Mouse (Mus musculus): ENCODE results near the gene Mettl25. TPM values are rescaled to one million over a fixed set of nuclear protein-coding genes. Genes with fewer than 3 reads are reported as not detected.
A peak's percentile ranks its signal among the peaks of the same experiment; 100 is the strongest.

Gene Mettl25
- polyA plus RNA-seq, 1 experiment = 5.4 TPM

- no peak overlapping the region for H3K27ac ChIP-seq (ENCODE audit: insufficient read depth, low read length)
- H3K4me3 ChIP-seq (ENCODE audit: insufficient read depth, low read length) = no peak overlapping the region
- TF ChIP-seq POLR2A (IDR thresholded peaks at IDR 0.05; ENCODE audit: low read depth, low read length) (no peak), CTCF (IDR thresholded peaks at IDR 0.05; ENCODE audit: borderline replicate concordance, insufficient read depth, low read length) (no peak)
- no peaks in the 10 kb centered on the region for H3K4me1 ChIP-seq (ENCODE audit: control insufficient read depth, insufficient read depth, low read length)
Observed at GRCm38 (mm10) chr10:105801147-105801546, 40.0 kb downstream of the Mettl25 start.

DNA sequence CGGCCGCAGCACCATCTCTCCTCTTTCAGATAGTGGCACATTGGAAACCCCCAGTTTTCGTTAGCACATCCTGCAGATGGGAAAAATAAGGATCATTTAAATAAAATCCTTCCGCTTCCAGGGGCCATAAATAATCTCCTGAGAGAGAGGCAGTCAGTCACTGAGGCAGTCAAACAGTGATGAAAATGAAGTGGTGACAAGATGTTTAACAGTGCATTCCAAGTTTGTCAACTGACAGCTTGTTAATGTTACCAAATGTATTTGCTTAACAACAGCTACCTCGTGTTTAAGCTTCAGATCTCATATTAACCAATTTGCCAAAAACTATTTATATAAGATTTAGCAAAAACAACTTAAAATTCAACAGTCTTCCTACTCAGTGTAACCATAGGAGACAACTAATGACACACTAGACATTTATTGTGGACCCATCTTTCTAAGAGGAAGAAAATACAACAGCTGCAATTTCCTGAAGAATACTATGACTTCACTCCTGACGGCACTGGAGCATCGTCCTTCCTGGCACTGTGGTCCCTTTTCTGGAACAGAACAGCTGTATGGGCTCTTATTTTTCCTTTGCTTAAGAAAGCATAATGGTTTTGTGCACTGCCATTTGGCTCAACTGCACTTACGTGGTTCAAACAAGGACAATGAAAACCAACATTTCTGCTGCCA is 43.8 kb downstream of the Mettl25 start:
- H3K27ac ChIP-seq (ENCODE audit: insufficient read depth, low read length) = no peak overlapping the region
- H3K4me3 ChIP-seq (ENCODE audit: insufficient read depth, low read length) = no peak overlapping the region
- H3K4me1 ChIP-seq (ENCODE audit: control insufficient read depth, insufficient read depth, low read length) = no peaks in the 10 kb centered on the region
- no peak for TF ChIP-seq POLR2A (IDR thresholded peaks at IDR 0.05; ENCODE audit: low read depth, low read length)
- TF ChIP-seq CTCF (IDR thresholded peaks at IDR 0.05; ENCODE audit: borderline replicate concordance, insufficient read depth, low read length) = no peak

DNA sequence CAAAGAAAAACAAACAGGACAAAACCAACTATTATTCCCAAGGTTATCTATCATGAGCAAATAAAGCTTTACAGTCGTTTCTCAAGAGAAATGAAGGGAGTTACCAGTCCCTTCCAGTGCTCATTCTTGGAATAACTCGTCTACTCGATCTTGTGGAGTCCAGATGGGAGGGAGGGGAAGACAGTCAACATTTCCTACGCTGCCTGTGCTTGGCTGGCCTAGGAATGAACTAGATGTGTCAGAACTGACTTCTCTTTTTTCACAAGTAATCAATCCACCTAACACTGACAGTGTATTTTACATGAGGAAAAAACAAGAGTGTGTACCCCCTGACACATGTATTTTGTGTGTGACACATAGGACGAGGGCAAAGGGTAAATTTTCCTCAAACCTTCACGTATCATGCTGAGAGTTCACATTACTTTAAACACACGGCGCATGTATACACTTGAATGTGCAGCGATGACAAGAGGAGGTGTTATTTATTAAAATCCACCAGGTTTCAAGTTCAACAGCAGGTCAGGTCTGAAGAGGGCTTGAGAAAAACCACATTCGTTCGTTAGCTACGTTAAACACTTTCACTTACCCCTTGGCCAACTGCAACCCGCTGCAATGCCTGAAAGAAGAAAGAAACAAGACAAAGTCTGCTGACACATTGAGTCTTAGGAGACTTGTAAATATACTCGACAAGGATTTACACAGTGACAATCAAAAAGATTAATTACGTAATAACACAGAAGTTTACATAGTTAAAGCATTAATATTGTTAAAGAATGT is 47.2 kb downstream of the Mettl25 start:
- H3K4me3 ChIP-seq (ENCODE audit: insufficient read depth, low read length) = no peak overlapping the region
- H3K27ac ChIP-seq (ENCODE audit: insufficient read depth, low read length) = no peak overlapping the region
- H3K4me1 ChIP-seq (ENCODE audit: control insufficient read depth, insufficient read depth, low read length) = no peaks in the 10 kb centered on the region
- TF ChIP-seq POLR2A (IDR thresholded peaks at IDR 0.05; ENCODE audit: low read depth, low read length) (no peak), CTCF (IDR thresholded peaks at IDR 0.05; ENCODE audit: borderline replicate concordance, insufficient read depth, low read length) (no peak)

DNA sequence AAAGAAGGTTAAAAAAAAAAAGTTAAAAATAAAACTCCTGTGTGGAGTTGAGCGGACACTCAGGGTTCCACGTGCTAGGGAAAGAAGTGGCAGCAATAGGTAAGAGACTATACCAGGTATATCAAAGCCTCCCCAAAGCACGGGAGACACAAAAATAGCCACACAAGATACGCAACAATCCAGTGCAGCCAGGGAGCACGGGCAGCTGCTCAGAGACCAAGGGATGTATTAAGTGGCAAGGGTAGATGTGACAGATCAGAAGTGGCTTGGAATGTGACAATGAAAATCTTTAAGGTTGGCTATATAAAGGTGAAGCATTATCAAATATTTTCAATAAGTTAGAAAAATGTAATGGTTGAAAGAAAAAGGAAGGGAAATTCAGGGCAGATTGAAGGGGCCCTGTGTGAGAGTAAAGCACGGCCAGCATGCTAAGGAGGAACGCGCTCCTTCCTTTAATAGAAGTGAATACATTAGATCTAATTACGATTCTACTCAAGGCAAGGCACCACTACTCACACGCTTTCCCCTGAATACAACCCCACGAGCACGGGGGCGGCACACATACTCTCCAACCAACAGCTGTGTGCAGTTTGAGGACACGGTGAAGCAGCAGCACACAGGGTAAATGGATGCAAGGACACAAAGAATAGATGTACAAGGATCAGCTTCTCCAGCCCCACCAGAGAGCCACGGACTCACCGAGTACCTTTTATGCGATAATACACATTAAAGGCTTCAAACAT is 52.3 kb downstream of the Mettl25 start:
- TF ChIP-seq CTCF (IDR thresholded peaks at IDR 0.05; ENCODE audit: borderline replicate concordance, insufficient read depth, low read length) (no peak), POLR2A (IDR thresholded peaks at IDR 0.05; ENCODE audit: low read depth, low read length) (no peak)
- H3K27ac ChIP-seq (ENCODE audit: insufficient read depth, low read length) = no peak overlapping the region

GRCm38 (mm10) chr10:105783766-105784165 is 57.4 kb downstream of the Mettl25 start:
- H3K27ac ChIP-seq (ENCODE audit: insufficient read depth, low read length) = no peak overlapping the region
- H3K4me3 ChIP-seq (ENCODE audit: insufficient read depth, low read length) = no peak overlapping the region
- TF ChIP-seq POLR2A (IDR thresholded peaks at IDR 0.05; ENCODE audit: low read depth, low read length) = no peak
- TF ChIP-seq CTCF (IDR thresholded peaks at IDR 0.05; ENCODE audit: borderline replicate concordance, insufficient read depth, low read length) = no peak
- no peaks in the 10 kb centered on the region for H3K4me1 ChIP-seq (ENCODE audit: control insufficient read depth, insufficient read depth, low read length)

More for the DNA sequence above, 52.3 kb downstream of the Mettl25 start:
- Histone ChIP-seq H3K4me3 (ENCODE audit: insufficient read depth, low read length) (no peak overlapping the region), H3K4me1 (ENCODE audit: control insufficient read depth, insufficient read depth, low read length) (no peaks in the 10 kb centered on the region)

GRCm38 (mm10) chr10:105774382-105774781 is 66.8 kb downstream of the Mettl25 start:
- no peak overlapping the region for H3K4me3 ChIP-seq (ENCODE audit: insufficient read depth, low read length)
- no peaks in the 10 kb centered on the region for H3K4me1 ChIP-seq (ENCODE audit: control insufficient read depth, insufficient read depth, low read length)
- H3K27ac ChIP-seq (ENCODE audit: insufficient read depth, low read length) = no peak overlapping the region
- TF ChIP-seq POLR2A (IDR thresholded peaks at IDR 0.05; ENCODE audit: low read depth, low read length) (no peak), CTCF (IDR thresholded peaks at IDR 0.05; ENCODE audit: borderline replicate concordance, insufficient read depth, low read length) (peak; percentile 59; the same call in 1 of the 2 replicates)

DNA sequence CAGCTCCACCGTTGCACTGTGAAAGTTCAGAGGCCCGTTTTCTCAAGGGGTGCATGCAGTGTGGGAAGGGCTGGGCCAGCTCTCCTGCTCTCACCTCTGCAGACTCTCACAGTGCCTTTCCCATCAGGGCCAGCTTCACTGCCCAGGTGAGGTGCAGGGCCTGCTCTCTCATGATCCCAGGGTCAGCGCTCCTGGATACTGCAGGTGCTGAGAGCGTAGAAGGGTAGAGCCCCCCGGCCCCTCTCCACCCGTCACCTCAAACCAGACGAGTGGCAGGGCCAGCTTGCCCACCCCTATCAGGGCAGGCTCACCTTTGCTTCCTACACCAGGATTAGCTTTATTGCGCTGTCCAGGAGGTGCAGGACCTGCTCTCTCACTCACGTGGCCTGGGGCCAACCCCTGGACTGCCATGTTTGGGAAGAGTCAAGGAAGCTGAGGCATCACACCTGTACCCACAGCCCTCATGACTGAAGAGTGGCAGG is 68.3 kb downstream of the Mettl25 start:
- no peaks in the 10 kb centered on the region for H3K4me1 ChIP-seq (ENCODE audit: control insufficient read depth, insufficient read depth, low read length)
- TF ChIP-seq CTCF (IDR thresholded peaks at IDR 0.05; ENCODE audit: borderline replicate concordance, insufficient read depth, low read length) = no peak
- TF ChIP-seq POLR2A (IDR thresholded peaks at IDR 0.05; ENCODE audit: low read depth, low read length) = no peak
- no peak overlapping the region for H3K27ac ChIP-seq (ENCODE audit: insufficient read depth, low read length)
- H3K4me3 ChIP-seq (ENCODE audit: insufficient read depth, low read length) = no peak overlapping the region

GRCm38 (mm10) chr10:105763959-105764358 is 77.2 kb downstream of the Mettl25 start:
- Histone ChIP-seq H3K4me3 (ENCODE audit: insufficient read depth, low read length) (no peak overlapping the region), H3K4me1 (ENCODE audit: control insufficient read depth, insufficient read depth, low read length) (no peaks in the 10 kb centered on the region), H3K27ac (ENCODE audit: insufficient read depth, low read length) (no peak overlapping the region)
- TF ChIP-seq POLR2A (IDR thresholded peaks at IDR 0.05; ENCODE audit: low read depth, low read length) (no peak), CTCF (IDR thresholded peaks at IDR 0.05; ENCODE audit: borderline replicate concordance, insufficient read depth, low read length) (no peak)

DNA sequence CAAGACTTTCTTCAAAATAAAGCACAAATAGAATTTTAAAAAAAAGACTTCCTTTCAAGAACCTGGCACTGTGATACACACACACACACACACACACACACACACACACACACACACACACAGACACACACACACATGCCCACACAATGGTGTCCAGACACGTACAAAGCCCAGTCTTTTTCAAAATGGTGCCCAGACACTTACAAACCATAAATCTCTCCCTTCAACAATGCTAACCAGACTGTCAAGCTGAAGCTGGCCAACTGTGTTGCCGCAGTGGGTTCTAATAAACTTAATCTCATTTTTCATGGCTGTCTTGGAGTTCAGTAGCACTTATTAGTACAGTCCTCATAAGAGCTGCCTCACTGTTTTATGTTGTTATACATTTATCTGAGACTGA is 80.7 kb downstream of the Mettl25 start:
- Histone ChIP-seq H3K4me3 (ENCODE audit: insufficient read depth, low read length) (no peak overlapping the region), H3K4me1 (ENCODE audit: control insufficient read depth, insufficient read depth, low read length) (no peaks in the 10 kb centered on the region), H3K27ac (ENCODE audit: insufficient read depth, low read length) (no peak overlapping the region)
- no peak for TF ChIP-seq CTCF (IDR thresholded peaks at IDR 0.05; ENCODE audit: borderline replicate concordance, insufficient read depth, low read length)
- no peak for TF ChIP-seq POLR2A (IDR thresholded peaks at IDR 0.05; ENCODE audit: low read depth, low read length)
